Mouse (Mus musculus): ENCODE data around the gene Ccdc30. TPM values are rescaled to one million over a fixed set of nuclear protein-coding genes. Genes with fewer than 3 reads are reported as not detected.

Ccdc30 gene
- polyA plus RNA-seq, 1 experiment from 2014 or later = 1.0 TPM

DNA sequence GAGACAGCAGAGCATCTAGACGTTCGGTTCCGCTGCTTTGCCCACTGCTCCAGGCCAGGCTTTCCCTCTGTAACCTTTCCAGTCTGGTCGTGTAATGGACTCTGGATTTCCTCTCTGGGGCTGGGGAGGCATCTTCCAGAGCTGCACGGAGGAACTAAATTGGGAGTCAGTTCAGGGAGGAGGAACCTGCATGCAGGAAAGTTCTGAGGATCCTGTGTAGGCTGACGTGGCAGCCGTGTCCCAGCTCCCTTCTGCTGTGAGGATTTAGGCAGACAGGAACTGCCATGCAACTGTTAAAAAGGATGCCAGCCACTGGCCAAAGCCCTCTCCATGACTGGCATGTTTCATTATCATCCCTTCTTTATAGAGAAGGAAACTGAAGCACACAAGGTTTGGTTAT lies 35.1 kb upstream of the Ccdc30 start:
- no peaks in the 10 kb centered on the region for H3K4me1 ChIP-seq (ENCODE audit: control insufficient read depth, low read depth, low read length)
- H3K4me2 ChIP-seq (ENCODE audit: low read depth, low read length) = no peak overlapping the region
- ATAC-seq (ENCODE audit: low read depth) = no peak
- H3K27ac ChIP-seq (ENCODE audit: low read length) = no peak overlapping the region
- no peaks in the 10 kb centered on the region for H3K9me3 ChIP-seq (replicated peaks; ENCODE audit: control insufficient read depth, low read length)
- H3K4me3 ChIP-seq (ENCODE audit: low read depth, low read length) = no peak overlapping the region
- WGBS (ENCODE audit: insufficient replicate concordance) = 57% methylated on average over 7 of the region's 7 CpGs
- H3K36me3 ChIP-seq (ENCODE audit: control insufficient read depth, insufficient read depth) = no peaks in the 10 kb centered on the region
- no peak overlapping the region for H3K9ac ChIP-seq (ENCODE audit: low read depth, low read length)
- H3K27me3 ChIP-seq (ENCODE audit: control insufficient read depth, insufficient read depth, low read depth, low read length) = no peaks in the 10 kb centered on the region

DNA sequence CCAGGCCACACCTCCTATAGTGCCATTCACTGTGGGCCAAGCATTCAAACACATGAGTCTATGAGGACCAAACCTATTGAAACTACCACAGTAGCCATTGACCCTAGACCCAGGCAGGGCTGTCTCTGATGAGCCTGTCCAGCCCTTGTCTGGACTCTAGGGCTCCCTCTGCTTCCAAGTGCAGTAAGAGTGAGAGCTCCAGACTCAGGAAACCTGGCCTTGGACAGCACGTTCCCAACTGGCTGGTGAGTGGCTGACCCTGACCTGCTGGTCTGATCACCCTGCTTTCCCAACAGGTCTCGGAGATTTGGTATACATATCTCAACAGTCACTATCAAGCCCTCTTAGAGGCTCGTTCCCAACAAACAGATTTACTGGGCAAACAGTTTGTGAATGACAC lies 32.5 kb upstream of the Ccdc30 start:
- H3K4me1 ChIP-seq (ENCODE audit: control insufficient read depth, low read depth, low read length) = no peaks in the 10 kb centered on the region
- 41% methylated on average over 3 of the region's 3 CpGs for WGBS (ENCODE audit: insufficient replicate concordance)
- H3K9ac ChIP-seq (ENCODE audit: low read depth, low read length) = no peak overlapping the region

GRCm38 (mm10) chr4:119447261-119447660 lies 31.9 kb upstream of the Ccdc30 start:
- WGBS (ENCODE audit: insufficient replicate concordance) = 74% methylated on average over 6 of the region's 6 CpGs
- ATAC-seq (ENCODE audit: low read depth) = no peak
- Histone ChIP-seq H3K4me2 (ENCODE audit: low read depth, low read length) (no peak overlapping the region), H3K9me3 (replicated peaks; ENCODE audit: control insufficient read depth, low read length) (no peaks in the 10 kb centered on the region), H3K4me3 (ENCODE audit: low read depth, low read length) (no peak overlapping the region), H3K4me1 (ENCODE audit: control insufficient read depth, low read depth, low read length) (no peaks in the 10 kb centered on the region), H3K27me3 (ENCODE audit: control insufficient read depth, insufficient read depth, low read depth, low read length) (no peaks in the 10 kb centered on the region), H3K36me3 (ENCODE audit: control insufficient read depth, insufficient read depth) (no peaks in the 10 kb centered on the region), H3K9ac (ENCODE audit: low read depth, low read length) (no peak overlapping the region), H3K27ac (ENCODE audit: low read length) (no peak overlapping the region)

More for the DNA sequence above, 32.5 kb upstream of the Ccdc30 start:
- no peak overlapping the region for H3K27ac ChIP-seq (ENCODE audit: low read length)
- no peaks in the 10 kb centered on the region for H3K36me3 ChIP-seq (ENCODE audit: control insufficient read depth, insufficient read depth)
- H3K4me2 ChIP-seq (ENCODE audit: low read depth, low read length) = no peak overlapping the region
- ATAC-seq (ENCODE audit: low read depth) = no peak
- no peak overlapping the region for H3K4me3 ChIP-seq (ENCODE audit: low read depth, low read length)
- H3K9me3 ChIP-seq (replicated peaks; ENCODE audit: control insufficient read depth, low read length) = no peaks in the 10 kb centered on the region
- no peaks in the 10 kb centered on the region for H3K27me3 ChIP-seq (ENCODE audit: control insufficient read depth, insufficient read depth, low read depth, low read length)

GRCm38 (mm10) chr4:119442539-119442938 lies 27.2 kb upstream of the Ccdc30 start:
- H3K4me1 ChIP-seq (ENCODE audit: control insufficient read depth, low read depth, low read length) = no peaks in the 10 kb centered on the region
- H3K27ac ChIP-seq (ENCODE audit: low read length) = no peak overlapping the region
- no peaks in the 10 kb centered on the region for H3K36me3 ChIP-seq (ENCODE audit: control insufficient read depth, insufficient read depth)
- H3K4me2 ChIP-seq (ENCODE audit: low read depth, low read length) = no peak overlapping the region
- H3K9ac ChIP-seq (ENCODE audit: low read depth, low read length) = no peak overlapping the region
- 48% methylated on average over 6 of the region's 6 CpGs for WGBS (ENCODE audit: insufficient replicate concordance)
- H3K9me3 ChIP-seq (replicated peaks; ENCODE audit: control insufficient read depth, low read length) = no peaks in the 10 kb centered on the region
- H3K4me3 ChIP-seq (ENCODE audit: low read depth, low read length) = no peak overlapping the region
- ATAC-seq (ENCODE audit: low read depth) = no peak
- H3K27me3 ChIP-seq (ENCODE audit: control insufficient read depth, insufficient read depth, low read depth, low read length) = no peaks in the 10 kb centered on the region

DNA sequence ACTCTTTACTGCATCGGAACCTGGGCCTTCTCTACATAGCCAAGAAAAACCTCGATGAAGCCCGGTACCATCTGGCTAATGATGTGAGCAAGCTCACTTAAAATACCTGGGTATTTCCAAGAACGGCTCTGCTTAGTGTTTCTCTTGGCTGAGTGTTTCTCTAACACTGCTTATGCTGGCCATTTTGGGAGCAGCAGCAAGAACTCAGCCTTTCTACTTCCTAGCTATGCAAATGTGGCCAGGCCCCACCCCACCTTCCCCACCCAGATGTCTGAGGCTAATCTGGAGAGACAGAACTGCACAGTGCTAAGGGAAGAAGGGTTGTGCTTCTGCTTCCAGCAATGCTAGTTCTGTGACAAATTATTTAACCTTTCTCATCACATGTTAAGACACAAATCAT lies 26.5 kb upstream of the Ccdc30 start:
- Histone ChIP-seq H3K36me3 (ENCODE audit: control insufficient read depth, insufficient read depth) (no peaks in the 10 kb centered on the region), H3K27me3 (ENCODE audit: control insufficient read depth, insufficient read depth, low read depth, low read length) (no peaks in the 10 kb centered on the region), H3K4me2 (ENCODE audit: low read depth, low read length) (no peak overlapping the region), H3K4me1 (ENCODE audit: control insufficient read depth, low read depth, low read length) (no peaks in the 10 kb centered on the region), H3K9me3 (replicated peaks; ENCODE audit: control insufficient read depth, low read length) (no peaks in the 10 kb centered on the region), H3K4me3 (ENCODE audit: low read depth, low read length) (no peak overlapping the region), H3K27ac (ENCODE audit: low read length) (no peak overlapping the region), H3K9ac (ENCODE audit: low read depth, low read length) (no peak overlapping the region)
- 84% methylated on average over 4 of the region's 4 CpGs for WGBS (ENCODE audit: insufficient replicate concordance)
- ATAC-seq (ENCODE audit: low read depth) = no peak

DNA sequence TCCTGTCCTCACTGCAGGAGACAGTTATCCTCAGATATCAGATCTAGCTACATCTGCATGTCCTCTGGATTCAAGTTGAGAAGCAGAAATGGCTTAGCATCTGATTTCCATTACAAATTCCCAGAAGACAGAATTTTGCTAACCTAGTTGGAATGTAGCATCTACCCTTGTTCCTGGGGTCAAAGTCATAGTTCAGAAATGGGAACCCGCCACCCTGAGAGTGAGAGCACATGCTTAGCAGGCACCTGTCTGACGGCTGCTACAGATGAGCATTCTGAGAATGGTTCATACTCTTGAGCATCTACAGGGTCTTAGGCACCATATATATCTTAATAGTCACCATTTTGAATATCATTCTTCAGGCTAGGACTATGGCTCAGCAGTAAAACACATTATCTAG lies 22.6 kb upstream of the Ccdc30 start:
- WGBS (ENCODE audit: insufficient replicate concordance) = 62% methylated on average over 2 of the region's 2 CpGs

GRCm38 (mm10) chr4:119430678-119431077 lies 15.4 kb upstream of the Ccdc30 start:
- Histone ChIP-seq H3K36me3 (ENCODE audit: control insufficient read depth, insufficient read depth) (no peaks in the 10 kb centered on the region), H3K9me3 (replicated peaks; ENCODE audit: control insufficient read depth, low read length) (peaks cover under 1% of the 10 kb centered on the region; the same call in 1 of the 2 replicates), H3K4me3 (ENCODE audit: low read depth, low read length) (no peak overlapping the region), H3K27ac (ENCODE audit: low read length) (no peak overlapping the region), H3K9ac (ENCODE audit: low read depth, low read length) (no peak overlapping the region), H3K27me3 (ENCODE audit: control insufficient read depth, insufficient read depth, low read depth, low read length) (no peaks in the 10 kb centered on the region), H3K4me2 (ENCODE audit: low read depth, low read length) (peak overlapping the region; percentile 34), H3K4me1 (ENCODE audit: control insufficient read depth, low read depth, low read length) (peaks cover 9% of the 10 kb centered on the region)
- WGBS (ENCODE audit: insufficient replicate concordance) = 23% methylated on average over 5 of the region's 5 CpGs
- ATAC-seq (ENCODE audit: low read depth) = 0 out of 2 replicates have a peak, but pooled peaks have one; percentile 54

More for the DNA sequence above, 22.6 kb upstream of the Ccdc30 start:
- Histone ChIP-seq H3K9me3 (replicated peaks; ENCODE audit: control insufficient read depth, low read length) (peaks cover 3% of the 10 kb centered on the region; the same call in 1 of the 2 replicates), H3K27me3 (ENCODE audit: control insufficient read depth, insufficient read depth, low read depth, low read length) (no peaks in the 10 kb centered on the region), H3K9ac (ENCODE audit: low read depth, low read length) (no peak overlapping the region), H3K36me3 (ENCODE audit: control insufficient read depth, insufficient read depth) (no peaks in the 10 kb centered on the region), H3K4me1 (ENCODE audit: control insufficient read depth, low read depth, low read length) (no peaks in the 10 kb centered on the region), H3K4me3 (ENCODE audit: low read depth, low read length) (no peak overlapping the region), H3K4me2 (ENCODE audit: low read depth, low read length) (no peak overlapping the region), H3K27ac (ENCODE audit: low read length) (no peak overlapping the region)
- ATAC-seq (ENCODE audit: low read depth) = no peak

GRCm38 (mm10) chr4:119427680-119428079 lies 12.4 kb upstream of the Ccdc30 start:
- no peak overlapping the region for H3K4me3 ChIP-seq (ENCODE audit: low read depth, low read length)
- no peak overlapping the region for H3K4me2 ChIP-seq (ENCODE audit: low read depth, low read length)
- no peaks in the 10 kb centered on the region for H3K27me3 ChIP-seq (ENCODE audit: control insufficient read depth, insufficient read depth, low read depth, low read length)
- 41% methylated on average over 2 of the region's 2 CpGs for WGBS (ENCODE audit: insufficient replicate concordance)
- no peak overlapping the region for H3K27ac ChIP-seq (ENCODE audit: low read length)
- H3K36me3 ChIP-seq (ENCODE audit: control insufficient read depth, insufficient read depth) = no peaks in the 10 kb centered on the region
- no peaks in the 10 kb centered on the region for H3K9me3 ChIP-seq (replicated peaks; ENCODE audit: control insufficient read depth, low read length)
- peaks cover 31% of the 10 kb centered on the region for H3K4me1 ChIP-seq (ENCODE audit: control insufficient read depth, low read depth, low read length)
- ATAC-seq (ENCODE audit: low read depth) = peak; percentile 30; the same call in 1 of the 2 replicates
- no peak overlapping the region for H3K9ac ChIP-seq (ENCODE audit: low read depth, low read length)

DNA sequence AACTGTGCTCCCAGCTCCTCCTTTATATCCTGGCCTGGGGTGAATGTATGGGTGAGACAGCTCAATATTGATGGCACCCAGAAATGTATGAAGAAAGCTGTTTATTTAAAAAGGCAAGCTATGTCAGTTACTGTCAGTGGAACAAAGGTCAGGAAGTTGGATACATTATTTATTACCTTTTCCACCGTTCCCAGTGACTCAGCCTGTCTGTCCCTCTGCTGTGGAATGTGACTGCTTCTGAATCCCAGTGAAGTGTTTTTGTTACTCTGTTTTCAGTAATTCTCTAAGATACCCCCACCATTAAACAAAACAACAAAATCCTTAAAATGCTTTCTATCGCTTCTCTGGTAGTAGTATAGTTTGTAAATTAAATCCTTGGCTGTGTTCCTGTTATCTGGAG lies 10.3 kb upstream of the Ccdc30 start:
- WGBS (ENCODE audit: insufficient replicate concordance) = 47% methylated on average over 2 of the region's 2 CpGs
- Histone ChIP-seq H3K4me1 (ENCODE audit: control insufficient read depth, low read depth, low read length) (peaks cover 41% of the 10 kb centered on the region), H3K27ac (ENCODE audit: low read length) (peak overlapping the region; percentile 37; the same call in 1 of the 2 replicates), H3K4me2 (ENCODE audit: low read depth, low read length) (0 out of 2 replicates have a peak overlapping the region, but pooled peaks have one; percentile 13), H3K4me3 (ENCODE audit: low read depth, low read length) (no peak overlapping the region), H3K9me3 (replicated peaks; ENCODE audit: control insufficient read depth, low read length) (no peaks in the 10 kb centered on the region), H3K36me3 (ENCODE audit: control insufficient read depth, insufficient read depth) (no peaks in the 10 kb centered on the region), H3K27me3 (ENCODE audit: control insufficient read depth, insufficient read depth, low read depth, low read length) (no peaks in the 10 kb centered on the region), H3K9ac (ENCODE audit: low read depth, low read length) (no peak overlapping the region)
- no peak for ATAC-seq (ENCODE audit: low read depth)
